Mouse (Mus musculus) 3134 (cell line): ENCODE data around the gene Ralgapa2.

Experiments used
- DNase-seq: peaks from one replicate; pipeline ENCODE4 v3.0.0-alpha.2; 2011; ENCODE audit warnings: low spot score; ENCODE audit not compliant: insufficient read length; ENCODE audit errors: extremely low read depth

The Ralgapa2 gene

GRCm38 (mm10) chr2:146262215-146262614, 249.9 kb downstream of the Ralgapa2 start:
- DNase-seq = no peak

GRCm38 (mm10) chr2:146261146-146261545, 251.0 kb downstream of the Ralgapa2 start:
- DNase-seq = no peak

- no peak for DNase-seq
These were observed 252.2 kb downstream of the Ralgapa2 start for GRCm38 (mm10) chr2:146259787-146260560.

- no peak for DNase-seq
These were observed 253.2 kb downstream of the Ralgapa2 start for GRCm38 (mm10) chr2:146258736-146259469.

GRCm38 (mm10) chr2:146257609-146258008, 254.5 kb downstream of the Ralgapa2 start:
- DNase-seq = no peak

- DNase-seq = no peak
These were observed 255.1 kb downstream of the Ralgapa2 start for GRCm38 (mm10) chr2:146257037-146257436.

- no peak for DNase-seq
These were observed 255.7 kb downstream of the Ralgapa2 start for GRCm38 (mm10) chr2:146256321-146256875.

- DNase-seq = no peak
These were observed 256.5 kb downstream of the Ralgapa2 start for GRCm38 (mm10) chr2:146255636-146256035.

GRCm38 (mm10) chr2:146254387-146254786, 257.8 kb downstream of the Ralgapa2 start:
- DNase-seq = no peak

GRCm38 (mm10) chr2:146250236-146250904, 261.8 kb downstream of the Ralgapa2 start:
- DNase-seq = no peak

- no peak for DNase-seq
These were observed 263.1 kb downstream of the Ralgapa2 start for GRCm38 (mm10) chr2:146249033-146249432.

GRCm38 (mm10) chr2:146247576-146247975, 264.6 kb downstream of the Ralgapa2 start:
- DNase-seq = no peak

GRCm38 (mm10) chr2:146246409-146247075, 265.6 kb downstream of the Ralgapa2 start:
- no peak for DNase-seq

- DNase-seq = no peak
These were observed 266.7 kb downstream of the Ralgapa2 start for GRCm38 (mm10) chr2:146245401-146245800.

- DNase-seq = no peak
These were observed 268.1 kb downstream of the Ralgapa2 start for GRCm38 (mm10) chr2:146244049-146244448.

- DNase-seq = no peak
These were observed 272.9 kb downstream of the Ralgapa2 start for GRCm38 (mm10) chr2:146239196-146239747.

- DNase-seq = no peak
These were observed 280.7 kb downstream of the Ralgapa2 start for GRCm38 (mm10) chr2:146231485-146231884.

GRCm38 (mm10) chr2:146228435-146228834, 283.7 kb downstream of the Ralgapa2 start:
- DNase-seq = no peak

GRCm38 (mm10) chr2:146227646-146228045, 284.5 kb downstream of the Ralgapa2 start:
- no peak for DNase-seq

- no peak for DNase-seq
These were observed 285.7 kb downstream of the Ralgapa2 start for GRCm38 (mm10) chr2:146226484-146226883.
